Mouse (Mus musculus): ENCODE results near the gene Adgra3. TPM values are rescaled to one million over a fixed set of nuclear protein-coding genes. Genes with fewer than 3 reads are reported as not detected.

Gene Adgra3
- polyA plus RNA-seq, 1 experiment from 2014 or later = 34.2 TPM

- Histone ChIP-seq H3K9me3 (no peaks in the 10 kb centered on the region), H3K27ac (no peak overlapping the region), H3K36me3 (peaks cover 14% of the 10 kb centered on the region), H3K4me1 (replicated peaks) (peaks cover 16% of the 10 kb centered on the region), H3K4me3 (no peak overlapping the region), H3K27me3 (ENCODE audit: insufficient read depth, poor library complexity, severe bottlenecking) (no peaks in the 10 kb centered on the region)
- no peak for DNase-seq (ENCODE audit: low spot score)
- 97% methylated on average over 6 of the region's 6 CpGs for WGBS
Observed at GRCm38 (mm10) chr5:50045180-50045579, 13.6 kb downstream of the Adgra3 start.

GRCm38 (mm10) chr5:50043677-50044076, 15.1 kb downstream of the Adgra3 start:
- no peak for DNase-seq (ENCODE audit: low spot score)
- Histone ChIP-seq H3K9me3 (no peaks in the 10 kb centered on the region), H3K36me3 (peaks cover 9% of the 10 kb centered on the region), H3K27me3 (ENCODE audit: insufficient read depth, poor library complexity, severe bottlenecking) (no peaks in the 10 kb centered on the region), H3K4me1 (replicated peaks) (peaks cover 4% of the 10 kb centered on the region), H3K4me3 (no peak overlapping the region), H3K27ac (no peak overlapping the region)
- WGBS = 89% methylated on average over 4 of the region's 4 CpGs

- 74% methylated on average over 7 of the region's 7 CpGs for WGBS
- Histone ChIP-seq H3K4me1 (replicated peaks) (peaks cover 6% of the 10 kb centered on the region), H3K27ac (no peak overlapping the region), H3K4me3 (no peak overlapping the region), H3K9me3 (no peaks in the 10 kb centered on the region), H3K36me3 (0 out of 2 replicates have a peak, but pooled peaks cover 2% of the 10 kb centered on the region), H3K27me3 (ENCODE audit: insufficient read depth, poor library complexity, severe bottlenecking) (no peaks in the 10 kb centered on the region)
- no peak for DNase-seq (ENCODE audit: low spot score)
Observed at GRCm38 (mm10) chr5:50042274-50042943, 16.4 kb downstream of the Adgra3 start.

DNA sequence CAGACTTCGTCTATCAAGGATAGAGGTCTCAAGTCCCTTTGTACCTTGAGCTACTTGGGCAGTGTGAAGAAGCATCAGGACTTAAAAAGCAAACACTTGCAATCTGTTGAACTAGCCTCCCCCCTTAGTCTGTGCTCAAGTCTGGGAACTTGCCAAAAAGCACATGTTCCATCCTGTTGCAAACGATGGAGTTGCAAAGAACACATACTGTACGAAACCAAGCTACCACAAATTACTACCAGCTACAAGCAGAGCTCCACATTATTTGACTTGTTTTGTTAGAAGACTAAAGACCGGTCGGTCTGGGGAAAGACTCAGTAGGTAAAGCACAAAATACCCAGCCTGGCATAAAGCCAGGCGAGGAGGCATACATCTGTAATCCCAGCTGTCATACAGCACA, 19.3 kb downstream of the Adgra3 start:
- no peaks in the 10 kb centered on the region for H3K27me3 ChIP-seq (ENCODE audit: insufficient read depth, poor library complexity, severe bottlenecking)
- no peak overlapping the region for H3K27ac ChIP-seq
- peaks cover 15% of the 10 kb centered on the region for H3K4me1 ChIP-seq (replicated peaks)
- WGBS = 89% methylated on average over 6 of the region's 6 CpGs
- no peaks in the 10 kb centered on the region for H3K36me3 ChIP-seq
- DNase-seq (ENCODE audit: low spot score) = no peak
- no peaks in the 10 kb centered on the region for H3K9me3 ChIP-seq
- no peak overlapping the region for H3K4me3 ChIP-seq

GRCm38 (mm10) chr5:50037666-50038065, 21.1 kb downstream of the Adgra3 start:
- no peak for DNase-seq (ENCODE audit: low spot score)
- no peak overlapping the region for H3K27ac ChIP-seq
- WGBS = 89% methylated on average over 8 of the region's 8 CpGs
- H3K4me1 ChIP-seq (replicated peaks) = peaks cover 25% of the 10 kb centered on the region
- no peak overlapping the region for H3K4me3 ChIP-seq
- no peaks in the 10 kb centered on the region for H3K9me3 ChIP-seq
- H3K36me3 ChIP-seq = no peaks in the 10 kb centered on the region
- no peaks in the 10 kb centered on the region for H3K27me3 ChIP-seq (ENCODE audit: insufficient read depth, poor library complexity, severe bottlenecking)

DNA sequence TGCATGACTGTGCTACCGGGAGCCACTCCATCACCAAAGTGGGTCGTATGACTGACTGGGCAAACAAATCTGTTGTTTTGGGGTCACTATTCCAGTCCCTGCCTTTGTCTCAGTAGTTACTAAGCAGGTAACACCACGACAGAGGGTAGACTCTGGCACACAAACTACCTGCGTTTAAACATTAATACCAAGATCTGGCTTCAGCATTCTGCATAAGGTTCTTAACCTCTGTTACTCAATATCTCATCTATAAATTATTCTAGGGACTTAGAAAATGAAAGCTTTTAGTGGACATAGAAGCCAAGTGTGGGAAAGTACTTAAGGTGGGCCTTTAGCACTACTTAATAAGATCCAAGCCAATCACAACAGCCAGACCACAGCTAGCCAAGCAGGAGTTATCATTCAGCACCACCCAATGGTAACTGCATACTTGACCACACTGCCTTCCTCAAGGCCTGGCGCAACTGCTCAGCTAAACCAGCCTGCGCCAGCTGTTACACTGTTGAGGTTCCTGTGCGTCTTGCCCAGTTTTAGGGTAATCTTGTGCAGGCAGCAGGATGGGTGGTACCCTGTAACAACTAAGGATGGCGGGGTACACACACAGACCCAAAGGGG, 23.8 kb downstream of the Adgra3 start:
- Histone ChIP-seq H3K4me3 (no peak overlapping the region), H3K27me3 (ENCODE audit: insufficient read depth, poor library complexity, severe bottlenecking) (no peaks in the 10 kb centered on the region), H3K27ac (no peak overlapping the region), H3K4me1 (replicated peaks) (peaks cover 25% of the 10 kb centered on the region), H3K9me3 (no peaks in the 10 kb centered on the region), H3K36me3 (no peaks in the 10 kb centered on the region)
- DNase-seq (ENCODE audit: low spot score) = no peak
- 86% methylated on average over 8 of the region's 8 CpGs for WGBS

DNA sequence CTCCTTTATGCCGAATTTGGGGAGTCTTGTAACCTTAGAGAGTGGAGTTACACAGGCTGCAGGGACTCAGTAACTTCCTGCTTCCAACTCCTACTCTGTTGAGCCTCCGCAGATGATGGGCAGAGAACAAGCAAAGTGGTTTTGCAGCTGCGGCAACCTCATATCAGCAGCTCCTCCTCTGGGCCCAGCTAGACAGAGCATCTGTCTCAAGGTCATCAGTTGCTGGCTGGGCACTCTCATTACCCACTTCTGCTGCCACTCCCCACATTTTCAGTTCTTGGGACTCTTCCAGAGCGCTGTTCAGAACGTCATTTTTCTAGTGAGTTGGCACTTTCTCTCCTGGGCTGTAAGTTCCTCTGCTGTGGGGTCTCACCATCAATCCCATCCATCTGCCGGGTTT, 24.6 kb downstream of the Adgra3 start:
- 77% methylated on average over 6 of the region's 6 CpGs for WGBS
- Histone ChIP-seq H3K4me1 (replicated peaks) (peaks cover 25% of the 10 kb centered on the region), H3K36me3 (no peaks in the 10 kb centered on the region), H3K4me3 (no peak overlapping the region), H3K27ac (no peak overlapping the region), H3K9me3 (no peaks in the 10 kb centered on the region), H3K27me3 (ENCODE audit: insufficient read depth, poor library complexity, severe bottlenecking) (no peaks in the 10 kb centered on the region)
- no peak for DNase-seq (ENCODE audit: low spot score)

DNA sequence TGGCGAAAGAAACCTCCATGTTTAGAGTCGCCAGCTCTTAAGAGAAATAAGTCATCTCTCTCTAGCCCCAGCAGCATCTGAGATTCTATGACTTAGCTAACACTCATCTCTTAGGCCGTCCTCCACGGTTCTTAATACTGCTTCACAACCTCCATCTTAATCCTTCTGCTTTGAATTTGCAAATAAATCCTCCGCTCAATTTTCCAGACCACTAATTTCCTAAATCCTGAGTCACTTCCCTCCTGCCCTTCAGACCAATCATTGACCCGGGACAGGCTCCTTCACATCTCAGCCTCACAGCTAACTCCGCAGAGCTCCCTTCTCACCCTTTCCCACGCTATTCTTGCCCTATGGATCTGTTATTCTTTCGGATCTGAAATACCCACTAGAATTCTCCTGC, 25.1 kb downstream of the Adgra3 start:
- WGBS = 74% methylated on average over 9 of the region's 9 CpGs
- H3K36me3 ChIP-seq = no peaks in the 10 kb centered on the region
- H3K4me3 ChIP-seq = no peak overlapping the region
- no peaks in the 10 kb centered on the region for H3K27me3 ChIP-seq (ENCODE audit: insufficient read depth, poor library complexity, severe bottlenecking)
- H3K9me3 ChIP-seq = no peaks in the 10 kb centered on the region
- peaks cover 25% of the 10 kb centered on the region for H3K4me1 ChIP-seq (replicated peaks)
- DNase-seq (ENCODE audit: low spot score) = no peak
- H3K27ac ChIP-seq = no peak overlapping the region

- Histone ChIP-seq H3K27ac (no peak overlapping the region), H3K36me3 (no peaks in the 10 kb centered on the region), H3K27me3 (ENCODE audit: insufficient read depth, poor library complexity, severe bottlenecking) (no peaks in the 10 kb centered on the region), H3K9me3 (no peaks in the 10 kb centered on the region), H3K4me3 (no peak overlapping the region), H3K4me1 (replicated peaks) (peaks cover 19% of the 10 kb centered on the region)
- WGBS = 81% methylated on average over 5 of the region's 5 CpGs
- DNase-seq (ENCODE audit: low spot score) = no peak
Observed at GRCm38 (mm10) chr5:50032332-50032731, 26.5 kb downstream of the Adgra3 start.

DNA sequence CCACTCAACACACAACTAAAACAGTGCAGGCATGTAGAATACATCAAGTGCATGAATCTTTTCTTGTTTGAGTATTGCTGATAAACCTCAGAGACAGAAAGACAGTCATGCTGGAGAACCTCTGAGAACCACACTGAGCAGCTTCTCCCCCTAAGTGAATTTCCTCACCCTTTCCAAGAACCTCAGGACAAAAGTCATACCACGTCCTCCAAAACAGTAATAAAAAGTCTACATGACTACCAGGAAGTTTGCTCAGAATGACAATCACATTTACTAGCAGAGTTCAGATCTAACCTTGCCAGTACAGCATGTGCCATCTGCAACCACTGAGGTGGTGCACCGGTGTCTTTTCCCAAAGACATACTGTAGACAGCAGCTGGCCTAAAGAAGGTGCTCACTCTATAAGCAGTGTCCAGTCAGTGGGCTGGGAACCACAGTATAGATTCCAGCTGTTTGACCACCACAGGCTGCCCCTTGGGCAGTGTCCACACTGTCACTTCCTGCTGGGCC, 27.0 kb downstream of the Adgra3 start:
- Histone ChIP-seq H3K36me3 (no peaks in the 10 kb centered on the region), H3K27ac (no peak overlapping the region), H3K4me1 (replicated peaks) (peaks cover 19% of the 10 kb centered on the region), H3K9me3 (no peaks in the 10 kb centered on the region), H3K4me3 (no peak overlapping the region), H3K27me3 (ENCODE audit: insufficient read depth, poor library complexity, severe bottlenecking) (no peaks in the 10 kb centered on the region)
- WGBS = 95% methylated on average over 2 of the region's 2 CpGs
- no peak for DNase-seq (ENCODE audit: low spot score)

- Histone ChIP-seq H3K27ac (no peak overlapping the region), H3K36me3 (no peaks in the 10 kb centered on the region), H3K27me3 (ENCODE audit: insufficient read depth, poor library complexity, severe bottlenecking) (no peaks in the 10 kb centered on the region), H3K4me1 (replicated peaks) (peaks cover 19% of the 10 kb centered on the region), H3K4me3 (no peak overlapping the region), H3K9me3 (no peaks in the 10 kb centered on the region)
- no peak for DNase-seq (ENCODE audit: low spot score)
- WGBS = 96% methylated on average over 6 of the region's 6 CpGs
Observed at GRCm38 (mm10) chr5:50031288-50031687, 27.5 kb downstream of the Adgra3 start.

DNA sequence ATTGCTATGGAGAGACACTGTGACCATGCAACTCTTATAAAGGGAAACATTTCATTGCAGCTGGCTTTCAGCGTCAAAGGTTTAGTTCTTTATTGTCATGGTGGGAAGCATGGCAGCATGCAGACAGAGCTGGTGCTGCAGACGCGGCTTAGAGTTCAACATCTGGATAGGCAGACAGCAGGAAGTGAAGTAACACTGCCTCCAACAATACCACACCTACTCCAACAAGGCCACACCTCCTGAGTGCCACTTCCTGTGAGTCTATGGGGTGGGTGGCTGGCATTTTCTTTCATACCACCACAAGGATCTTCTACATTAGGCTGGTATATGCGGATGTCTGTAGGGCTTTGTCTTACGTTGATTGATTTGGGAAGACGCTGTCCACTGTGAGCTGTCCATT, 29.1 kb downstream of the Adgra3 start:
- H3K4me3 ChIP-seq = no peak overlapping the region
- no peak overlapping the region for H3K27ac ChIP-seq
- DNase-seq (ENCODE audit: low spot score) = no peak
- no peaks in the 10 kb centered on the region for H3K9me3 ChIP-seq
- no peaks in the 10 kb centered on the region for H3K27me3 ChIP-seq (ENCODE audit: insufficient read depth, poor library complexity, severe bottlenecking)
- peaks cover 11% of the 10 kb centered on the region for H3K4me1 ChIP-seq (replicated peaks)
- peaks cover 7% of the 10 kb centered on the region for H3K36me3 ChIP-seq
- 90% methylated on average over 6 of the region's 6 CpGs for WGBS

DNA sequence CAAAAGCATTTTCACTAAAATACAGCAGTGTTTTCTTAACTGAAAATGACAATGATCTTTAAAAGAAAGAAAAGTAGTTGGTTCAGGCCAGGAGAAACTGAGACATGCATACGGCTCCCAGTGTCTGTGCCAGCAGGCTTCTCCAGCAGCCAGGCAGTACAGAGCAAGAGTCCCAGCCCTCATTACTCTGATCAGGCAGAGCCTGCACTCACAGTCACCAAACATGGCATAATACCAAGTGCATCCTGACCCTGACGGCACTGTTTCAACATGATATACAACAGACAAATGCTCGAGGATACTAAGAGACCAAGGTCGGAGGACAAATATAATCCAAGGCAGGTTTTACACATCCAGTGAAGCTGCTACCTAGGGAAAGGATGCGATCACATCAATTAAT, 31.2 kb downstream of the Adgra3 start:
- Histone ChIP-seq H3K4me3 (no peak overlapping the region), H3K36me3 (peaks cover 27% of the 10 kb centered on the region), H3K4me1 (replicated peaks) (no peaks in the 10 kb centered on the region), H3K27me3 (ENCODE audit: insufficient read depth, poor library complexity, severe bottlenecking) (no peaks in the 10 kb centered on the region), H3K9me3 (no peaks in the 10 kb centered on the region), H3K27ac (no peak overlapping the region)
- WGBS = 87% methylated on average over 5 of the region's 5 CpGs
- no peak for DNase-seq (ENCODE audit: low spot score)

Data from hindbrain, embryonic 10.5 days (tissue).